Mouse (Mus musculus) embryonic facial prominence, embryonic 15.5 days (tissue): ENCODE measurements around the gene Hs6st3. TPM values are rescaled to one million over a fixed set of nuclear protein-coding genes. Genes with fewer than 3 reads are reported as not detected.

Experiments used
- ATAC-seq: fragments of 200-750 bp; cut with Nextera tagmentation; 2 replicates; pipeline ENCODE4 v1.8.0; 2017; ENCODE audit warnings: low read depth, moderate TSS enrichment; ENCODE audit not compliant: insufficient number of reproducible peaks, low FRiP score, low TSS enrichment
- H3K27ac ChIP-seq: fragments of 300-500 bp; sonication (generic); replicated peaks from 2 replicates; pipeline ENCODE4 v1.5.1; 2015; ENCODE audit warnings: mild to moderate bottlenecking, inconsistent platforms
- H3K27me3 ChIP-seq: fragments of 300-500 bp; sonication (generic); 2 replicates; pipeline ENCODE4 v1.6.1; 2015; ENCODE audit warnings: inconsistent platforms
- H3K36me3 ChIP-seq: fragments of 300-500 bp; sonication (generic); 2 replicates; pipeline ENCODE4 v1.6.1; 2015; ENCODE audit warnings: mild to moderate bottlenecking, inconsistent platforms
- H3K4me1 ChIP-seq: fragments of 300-500 bp; sonication (generic); 2 replicates; pipeline ENCODE4 v1.6.1; 2015; ENCODE audit warnings: inconsistent platforms
- H3K4me2 ChIP-seq: fragments of 300-500 bp; sonication (generic); replicated peaks from 2 replicates; pipeline ENCODE4 v1.6.1; 2015; ENCODE audit warnings: mild to moderate bottlenecking, inconsistent platforms
- H3K4me3 ChIP-seq: fragments of 300-500 bp; sonication (generic); replicated peaks from 2 replicates; pipeline ENCODE4 v1.5.1; 2015; ENCODE audit warnings: mild to moderate bottlenecking, inconsistent platforms
- H3K9ac ChIP-seq: fragments of 300-500 bp; sonication (generic); 2 replicates; pipeline ENCODE4 v1.6.1; 2015; ENCODE audit warnings: inconsistent platforms
- H3K9me3 ChIP-seq: fragments of 300-500 bp; sonication (generic); replicated peaks from 2 replicates; pipeline ENCODE4 v1.6.1; 2016; ENCODE audit warnings: inconsistent platforms
- WGBS: fragments of 180-500 bp; shearing (Covaris S2); methylation state at CpG from one replicate; pipeline ENCODE4 v1.1.7; 2015; 5-methylcytosine and 5-hydroxymethylcytosine counted together
- polyA plus RNA-seq: library from polyadenylated mRNA; unstranded; fragments of >200 nt; fragmentation: Nextera tagmentation; extraction: Ambion mirVana; gene quantifications from 2 replicates; pipeline ENCODE4 v1.2.1, GENCODE M21; 2015

Hs6st3 gene
- 0.19 and 0.32 TPM in 2 replicates for polyA plus RNA-seq

- Histone ChIP-seq H3K27me3 (peaks cover 46% of the 10 kb centered on the region), H3K36me3 (no peaks in the 10 kb centered on the region), H3K4me1 (peaks cover 22% of the 10 kb centered on the region), H3K9me3 (no peaks in the 10 kb centered on the region), H3K27ac (no peak within 1 kb of the TSS), H3K4me2 (peak within 1 kb of the TSS; percentile 99), H3K4me3 (peak within 1 kb of the TSS; percentile 63), H3K9ac (peak within 1 kb of the TSS; percentile 45)
- WGBS = under 1% methylated on average over 77 of the region's 100 CpGs
- 0 out of 2 replicates have a peak, but pooled peaks have one; percentile 43 for ATAC-seq
These were observed at the start of gene Hs6st3 for GRCm38 (mm10) chr14:119137906-119138785. TSS of gene Hs6st3 (plus strand) at chr14:119138341.

- H3K4me1 ChIP-seq = peaks cover 9% of the 10 kb centered on the region; the same call in 1 of the 2 replicates
- peak; percentile 94 for ATAC-seq
- peak within 1 kb of the TSS; percentile 80 for H3K27ac ChIP-seq
- no peaks in the 10 kb centered on the region for H3K27me3 ChIP-seq
- H3K9ac ChIP-seq = peak within 1 kb of the TSS; percentile 76
- WGBS = under 1% methylated on average over 72 of the region's 72 CpGs
- H3K4me3 ChIP-seq = peak within 1 kb of the TSS; percentile 76
- no peaks in the 10 kb centered on the region for H3K36me3 ChIP-seq
- H3K9me3 ChIP-seq = no peaks in the 10 kb centered on the region
- peak within 1 kb of the TSS; percentile 88 for H3K4me2 ChIP-seq
These were observed 39.1 kb upstream of the Hs6st3 start, which contains the start of gene Uggt2 for GRCm38 (mm10) chr14:119098851-119099569. TSS of gene Uggt2 (minus strand) at chr14:119099430.

- Histone ChIP-seq H3K9ac (peak overlapping the region; percentile 76), H3K27me3 (no peaks in the 10 kb centered on the region), H3K4me1 (peaks cover 9% of the 10 kb centered on the region; the same call in 1 of the 2 replicates), H3K4me2 (peak overlapping the region; percentile 88), H3K4me3 (peak overlapping the region; percentile 76), H3K27ac (peak overlapping the region; percentile 80), H3K9me3 (no peaks in the 10 kb centered on the region), H3K36me3 (no peaks in the 10 kb centered on the region)
- 0% methylated on average over 13 of the region's 13 CpGs for WGBS
- ATAC-seq = peak; percentile 52; the same call in 1 of the 2 replicates
These were observed 38.6 kb upstream of the Hs6st3 start for GRCm38 (mm10) chr14:119099570-119099891.

GRCm38 (mm10) chr14:119107591-119107990 lies 30.6 kb upstream of the Hs6st3 start:
- Histone ChIP-seq H3K9me3 (no peaks in the 10 kb centered on the region), H3K4me3 (no peak overlapping the region), H3K4me2 (no peak overlapping the region), H3K36me3 (no peaks in the 10 kb centered on the region), H3K9ac (no peak overlapping the region), H3K4me1 (no peaks in the 10 kb centered on the region), H3K27ac (no peak overlapping the region), H3K27me3 (no peaks in the 10 kb centered on the region)
- no peak for ATAC-seq
- WGBS = 94% methylated on average over 8 of the region's 8 CpGs

DNA sequence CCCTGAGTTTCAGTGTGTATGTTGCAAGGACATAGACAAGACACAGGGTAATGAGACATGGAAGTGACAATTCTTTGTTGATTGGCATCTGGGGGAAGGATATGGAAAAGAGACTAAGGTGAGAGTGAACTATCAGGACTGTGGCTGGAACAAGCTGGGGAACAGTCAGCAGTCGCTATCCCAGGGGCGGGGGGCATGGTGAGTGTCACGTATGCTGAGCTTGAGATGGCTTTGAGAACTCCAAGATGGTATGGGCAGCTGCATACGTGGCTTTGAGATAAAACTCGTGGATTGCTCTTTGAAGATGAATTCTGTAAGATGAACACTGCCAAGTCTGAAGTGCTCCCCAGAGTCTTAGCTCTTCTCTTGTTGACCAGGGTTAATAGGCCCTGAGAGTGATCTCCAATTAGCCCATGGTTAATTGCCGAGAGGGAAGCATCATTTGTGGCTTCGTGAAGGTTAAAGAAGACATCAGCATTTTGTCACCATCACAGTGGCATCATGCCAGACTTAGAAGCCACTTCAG lies 29.3 kb upstream of the Hs6st3 start:
- Histone ChIP-seq H3K27ac (no peak overlapping the region), H3K4me2 (no peak overlapping the region), H3K27me3 (no peaks in the 10 kb centered on the region), H3K4me3 (no peak overlapping the region), H3K9me3 (no peaks in the 10 kb centered on the region), H3K36me3 (no peaks in the 10 kb centered on the region), H3K4me1 (no peaks in the 10 kb centered on the region), H3K9ac (no peak overlapping the region)
- no peak for ATAC-seq
- WGBS = 70% methylated on average over 7 of the region's 7 CpGs

DNA sequence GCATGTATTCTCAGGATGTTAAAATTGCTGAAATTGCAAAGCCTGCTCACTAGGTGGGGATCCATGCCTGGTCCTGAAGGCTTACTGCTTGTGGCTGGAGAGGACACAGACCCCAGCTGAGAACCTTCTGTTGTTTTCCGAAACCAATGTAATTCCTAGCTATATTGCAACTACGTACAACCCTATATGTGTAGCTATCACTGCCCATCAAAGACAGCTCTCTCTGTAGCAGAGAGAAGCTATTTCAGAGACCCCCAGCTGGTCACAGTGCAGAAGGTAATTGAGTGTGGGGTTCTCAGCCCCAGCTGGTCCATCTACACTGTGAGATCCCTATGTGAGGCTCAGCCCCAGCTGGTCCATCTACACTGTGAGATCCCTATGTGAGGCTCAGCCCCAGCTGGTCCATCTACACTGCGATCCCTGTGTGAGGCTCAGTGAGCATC lies 28.3 kb upstream of the Hs6st3 start:
- Histone ChIP-seq H3K4me1 (no peaks in the 10 kb centered on the region), H3K4me3 (no peak overlapping the region), H3K9me3 (no peaks in the 10 kb centered on the region), H3K9ac (no peak overlapping the region), H3K27me3 (no peaks in the 10 kb centered on the region), H3K36me3 (no peaks in the 10 kb centered on the region), H3K4me2 (no peak overlapping the region), H3K27ac (no peak overlapping the region)
- ATAC-seq = no peak
- 82% methylated on average over 3 of the region's 3 CpGs for WGBS

DNA sequence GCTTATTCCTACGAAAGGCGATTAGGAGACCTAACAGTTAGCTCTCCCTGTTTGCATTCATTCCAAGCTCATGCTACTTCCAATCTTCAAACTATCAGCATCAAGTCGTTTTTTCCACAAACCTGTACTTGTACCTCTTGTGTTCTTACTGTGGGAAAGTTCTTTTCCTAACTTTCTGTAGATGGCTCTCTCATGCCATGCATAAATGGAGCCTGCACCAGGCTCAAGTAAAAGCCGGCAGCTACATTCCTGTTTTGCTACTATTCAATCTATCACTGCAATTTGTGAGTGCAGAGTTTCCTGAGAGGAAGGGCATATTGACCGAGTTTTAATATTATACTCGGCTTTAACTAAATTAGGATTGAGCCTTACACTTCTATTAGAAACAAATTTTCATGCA lies 25.6 kb upstream of the Hs6st3 start:
- ATAC-seq = no peak
- no peaks in the 10 kb centered on the region for H3K27me3 ChIP-seq
- WGBS = 63% methylated on average over 6 of the region's 6 CpGs
- no peaks in the 10 kb centered on the region for H3K9me3 ChIP-seq
- no peak overlapping the region for H3K4me2 ChIP-seq
- H3K36me3 ChIP-seq = no peaks in the 10 kb centered on the region
- no peak overlapping the region for H3K27ac ChIP-seq
- H3K4me1 ChIP-seq = no peaks in the 10 kb centered on the region
- H3K9ac ChIP-seq = no peak overlapping the region
- no peak overlapping the region for H3K4me3 ChIP-seq

- peak overlapping the region; percentile 51 for H3K4me2 ChIP-seq
- no peak overlapping the region for H3K9ac ChIP-seq
- WGBS = 4% methylated on average over 12 of the region's 12 CpGs
- H3K4me1 ChIP-seq = no peaks in the 10 kb centered on the region; the same call in 1 of the 2 replicates
- no peaks in the 10 kb centered on the region for H3K36me3 ChIP-seq
- no peak for ATAC-seq
- H3K27ac ChIP-seq = no peak overlapping the region
- peak overlapping the region; percentile 41 for H3K4me3 ChIP-seq
- H3K27me3 ChIP-seq = no peaks in the 10 kb centered on the region
- no peaks in the 10 kb centered on the region for H3K9me3 ChIP-seq
These were observed 14.6 kb upstream of the Hs6st3 start for GRCm38 (mm10) chr14:119123582-119123981.

- no peaks in the 10 kb centered on the region for H3K27me3 ChIP-seq
- H3K4me2 ChIP-seq = peak overlapping the region; percentile 51
- ATAC-seq = peak; percentile 68; the same call in 1 of the 2 replicates
- H3K9ac ChIP-seq = no peak overlapping the region
- no peaks in the 10 kb centered on the region for H3K9me3 ChIP-seq
- H3K36me3 ChIP-seq = no peaks in the 10 kb centered on the region
- no peak overlapping the region for H3K27ac ChIP-seq
- H3K4me1 ChIP-seq = no peaks in the 10 kb centered on the region; the same call in 1 of the 2 replicates
- peak overlapping the region; percentile 41 for H3K4me3 ChIP-seq
- WGBS = 24% methylated on average over 3 of the region's 3 CpGs
These were observed 14.1 kb upstream of the Hs6st3 start for GRCm38 (mm10) chr14:119124061-119124460.

GRCm38 (mm10) chr14:119125840-119126239 lies 12.3 kb upstream of the Hs6st3 start:
- no peak for ATAC-seq
- H3K9me3 ChIP-seq = no peaks in the 10 kb centered on the region
- 54% methylated on average over 4 of the region's 4 CpGs for WGBS
- H3K9ac ChIP-seq = no peak overlapping the region
- H3K4me2 ChIP-seq = no peak overlapping the region
- H3K4me1 ChIP-seq = no peaks in the 10 kb centered on the region; the same call in 1 of the 2 replicates
- no peaks in the 10 kb centered on the region for H3K36me3 ChIP-seq
- H3K27me3 ChIP-seq = no peaks in the 10 kb centered on the region
- no peak overlapping the region for H3K27ac ChIP-seq
- no peak overlapping the region for H3K4me3 ChIP-seq

- Histone ChIP-seq H3K9me3 (no peaks in the 10 kb centered on the region), H3K4me2 (no peak overlapping the region), H3K36me3 (no peaks in the 10 kb centered on the region), H3K27ac (no peak overlapping the region), H3K9ac (no peak overlapping the region), H3K4me1 (no peaks in the 10 kb centered on the region; the same call in 1 of the 2 replicates), H3K27me3 (no peaks in the 10 kb centered on the region), H3K4me3 (no peak overlapping the region)
- WGBS = 92% methylated on average over 2 of the region's 2 CpGs
- peak; percentile 51; the same call in 1 of the 2 replicates for ATAC-seq
These were observed 10.8 kb upstream of the Hs6st3 start for GRCm38 (mm10) chr14:119127330-119127729.
